Mouse (Mus musculus) heart, embryonic 13.5 days (tissue): ENCODE measurements at regions not wholly inside any gene's neighbourhood (a gene's known extent, or its start where the extent isn't known, plus 50 kb on each side); places are given as distances from the start of the nearest gene placed in this dataset.

ENCODE experiments used
- ATAC-seq: fragments of 200-750 bp; cut with Nextera tagmentation; 2 replicates; pipeline ENCODE4 v1.8.0; 2017; ENCODE audit warnings: moderate TSS enrichment; ENCODE audit not compliant: insufficient number of reproducible peaks, low FRiP score, low TSS enrichment; ENCODE audit errors: extremely low read depth
- H3K27ac ChIP-seq: fragments of 300-500 bp; sonication (generic); replicated peaks from 2 replicates; pipeline ENCODE4 v1.5.1; 2015; ENCODE audit warnings: moderate library complexity, mild to moderate bottlenecking, inconsistent platforms
- H3K27me3 ChIP-seq: fragments of 300-500 bp; sonication (generic); replicated peaks from 2 replicates; pipeline ENCODE4 v1.6.1; 2015; ENCODE audit warnings: mild to moderate bottlenecking, inconsistent platforms
- H3K36me3 ChIP-seq: fragments of 300-500 bp; sonication (generic); 2 replicates; pipeline ENCODE4 v1.6.1; 2015; ENCODE audit warnings: mild to moderate bottlenecking, inconsistent platforms
- H3K4me1 ChIP-seq: fragments of 300-500 bp; sonication (generic); 2 replicates; pipeline ENCODE4 v1.6.1; 2015; ENCODE audit warnings: inconsistent platforms
- H3K4me2 ChIP-seq: fragments of 300-500 bp; sonication (generic); 2 replicates; pipeline ENCODE4 v1.6.1; 2015; ENCODE audit warnings: inconsistent platforms, mild to moderate bottlenecking, moderate library complexity
- H3K4me3 ChIP-seq: fragments of 300-500 bp; sonication (generic); 2 replicates; pipeline ENCODE4 v1.5.1; 2015; ENCODE audit warnings: moderate library complexity, mild to moderate bottlenecking, inconsistent platforms
- H3K9ac ChIP-seq: fragments of 300-500 bp; sonication (generic); 2 replicates; pipeline ENCODE4 v1.6.1; 2015; ENCODE audit warnings: inconsistent platforms, mild to moderate bottlenecking, moderate library complexity
- H3K9me3 ChIP-seq: fragments of 300-500 bp; sonication (generic); 2 replicates; pipeline ENCODE4 v1.6.1; 2016; ENCODE audit warnings: inconsistent platforms
- WGBS: fragments of 180-500 bp; shearing (Covaris S2); methylation state at CpG from one replicate; pipeline ENCODE4 v1.1.7; 2015; ENCODE audit warnings: mixed read lengths; 5-methylcytosine and 5-hydroxymethylcytosine counted together

DNA sequence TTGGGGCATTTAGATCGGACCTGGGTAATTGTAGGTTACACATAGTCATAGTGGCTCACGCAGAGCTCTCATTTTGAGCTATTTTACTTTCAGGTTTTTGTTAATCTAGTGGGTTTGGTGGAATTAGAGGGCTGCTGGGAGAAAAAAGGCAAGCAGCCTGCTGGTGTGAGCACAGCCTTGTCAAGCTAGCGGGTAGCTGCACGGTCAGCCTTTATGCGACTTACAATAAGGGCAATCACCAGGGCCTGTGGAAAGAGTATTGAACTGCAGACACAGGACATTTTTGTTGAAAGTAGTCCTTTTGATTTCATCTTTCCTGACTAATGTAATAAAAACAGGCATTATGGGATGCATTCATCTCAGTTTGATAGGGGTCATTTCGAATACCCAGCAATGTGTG, 750.8 kb upstream of the Car8 start:
- no peak for ATAC-seq
- H3K4me2 ChIP-seq: no peak overlapping the region
- H3K27ac ChIP-seq: no peak overlapping the region
- no peak overlapping the region for H3K4me3 ChIP-seq
- H3K36me3 ChIP-seq: no peaks in the 10 kb centered on the region
- no peaks in the 10 kb centered on the region for H3K27me3 ChIP-seq
- H3K9me3 ChIP-seq: no peaks in the 10 kb centered on the region
- peaks cover 25% of the 10 kb centered on the region for H3K4me1 ChIP-seq
- H3K9ac ChIP-seq: no peak overlapping the region
- 91% methylated on average over 6 of the region's 6 CpGs for WGBS

DNA sequence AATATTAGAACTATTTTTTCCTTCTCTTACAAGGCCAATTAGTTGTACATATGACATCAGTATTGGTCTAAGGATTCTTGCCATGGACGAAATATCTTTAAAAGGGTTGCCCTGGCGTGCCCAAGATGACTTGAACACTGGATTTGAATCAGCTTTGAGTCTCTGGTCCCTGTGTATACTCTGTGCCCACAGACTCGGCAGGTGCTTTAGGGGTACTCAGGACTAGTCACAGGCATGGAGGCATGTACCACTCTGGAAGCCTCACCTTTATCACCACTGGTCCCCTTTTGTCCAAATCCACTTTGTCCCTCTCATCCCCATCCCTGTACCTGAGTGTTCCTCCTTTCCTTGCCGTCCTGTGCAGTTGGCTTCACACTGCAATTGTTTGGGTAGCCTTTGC, 750.3 kb upstream of the Car8 start:
- Histone ChIP-seq H3K27ac (no peak overlapping the region), H3K4me2 (no peak overlapping the region), H3K9ac (no peak overlapping the region), H3K4me3 (no peak overlapping the region), H3K36me3 (no peaks in the 10 kb centered on the region), H3K9me3 (no peaks in the 10 kb centered on the region), H3K4me1 (peaks cover 25% of the 10 kb centered on the region), H3K27me3 (no peaks in the 10 kb centered on the region)
- WGBS: 83% methylated on average over 4 of the region's 4 CpGs
- ATAC-seq: no peak

DNA sequence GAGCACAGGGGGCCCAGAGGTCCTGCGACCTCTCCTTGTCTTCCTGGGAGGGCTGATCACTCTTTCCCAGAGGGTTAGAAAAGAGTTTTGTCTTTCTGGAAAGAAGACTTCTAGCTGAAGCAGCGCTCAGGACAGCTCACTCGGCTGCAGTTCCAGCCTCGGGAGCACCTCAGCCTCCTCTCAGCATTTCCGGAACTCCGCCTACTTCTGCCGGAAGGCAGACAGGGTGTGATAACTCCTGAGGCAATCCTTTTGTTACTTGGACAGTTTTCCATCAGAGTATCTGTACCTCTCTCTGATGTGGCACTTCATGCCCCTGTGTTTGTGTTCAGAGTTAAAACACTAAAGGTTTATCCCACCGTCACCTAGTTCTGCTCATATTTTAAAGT, 749.5 kb upstream of the Car8 start:
- no peak for ATAC-seq
- no peak overlapping the region for H3K4me3 ChIP-seq
- 42% methylated on average over 8 of the region's 8 CpGs for WGBS
- H3K27me3 ChIP-seq: no peaks in the 10 kb centered on the region
- peak overlapping the region; percentile 5; the same call in 1 of the 2 replicates for H3K4me2 ChIP-seq
- H3K36me3 ChIP-seq: no peaks in the 10 kb centered on the region
- no peak overlapping the region; the same call in 1 of the 2 replicates for H3K9ac ChIP-seq
- H3K9me3 ChIP-seq: no peaks in the 10 kb centered on the region
- H3K4me1 ChIP-seq: peaks cover 25% of the 10 kb centered on the region
- no peak overlapping the region for H3K27ac ChIP-seq

DNA sequence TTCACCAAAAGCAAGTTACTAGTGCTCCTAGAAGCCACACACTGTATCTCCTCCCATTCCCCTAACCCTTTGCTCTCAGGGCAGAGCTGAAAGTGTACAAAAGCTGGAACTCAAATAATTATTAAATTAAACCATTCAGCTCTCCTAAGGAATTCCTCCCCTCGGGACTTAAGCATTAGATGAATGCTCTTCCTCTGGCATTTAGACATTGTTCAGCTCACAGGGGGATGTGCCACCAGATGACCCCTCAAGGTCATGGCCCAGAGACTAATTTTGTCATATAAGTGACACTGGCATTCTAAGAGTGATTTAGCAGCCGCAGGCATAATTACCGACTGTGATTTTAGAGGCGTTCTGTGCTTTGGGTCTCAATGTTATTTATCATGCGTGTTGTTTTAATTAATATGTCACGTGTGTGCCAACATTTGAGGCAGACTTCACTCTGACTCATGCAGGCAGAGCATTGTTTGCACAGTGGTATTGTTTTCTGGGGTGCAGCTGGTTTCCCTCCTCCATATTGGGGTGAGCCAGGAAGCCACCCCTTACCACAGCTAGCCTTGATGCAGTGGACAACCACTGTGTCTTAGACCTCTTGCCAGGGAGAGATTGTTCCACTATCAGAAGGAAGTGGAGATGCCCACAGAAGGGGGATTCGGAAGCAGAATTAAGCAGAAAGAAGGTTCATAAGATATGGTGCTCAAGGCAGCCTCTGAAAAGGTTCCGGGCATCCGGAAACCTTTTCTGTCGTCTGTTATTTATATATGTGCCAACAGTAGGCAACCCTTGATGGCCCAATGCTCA, 748.9 kb upstream of the Car8 start:
- no peak overlapping the region for H3K4me3 ChIP-seq
- ATAC-seq: no peak
- 60% methylated on average over 10 of the region's 10 CpGs for WGBS
- no peak overlapping the region; the same call in 1 of the 2 replicates for H3K9ac ChIP-seq
- H3K9me3 ChIP-seq: no peaks in the 10 kb centered on the region
- no peaks in the 10 kb centered on the region for H3K27me3 ChIP-seq
- peaks cover 25% of the 10 kb centered on the region for H3K4me1 ChIP-seq
- H3K4me2 ChIP-seq: peak overlapping the region; percentile 5; the same call in 1 of the 2 replicates
- H3K27ac ChIP-seq: no peak overlapping the region
- H3K36me3 ChIP-seq: no peaks in the 10 kb centered on the region

DNA sequence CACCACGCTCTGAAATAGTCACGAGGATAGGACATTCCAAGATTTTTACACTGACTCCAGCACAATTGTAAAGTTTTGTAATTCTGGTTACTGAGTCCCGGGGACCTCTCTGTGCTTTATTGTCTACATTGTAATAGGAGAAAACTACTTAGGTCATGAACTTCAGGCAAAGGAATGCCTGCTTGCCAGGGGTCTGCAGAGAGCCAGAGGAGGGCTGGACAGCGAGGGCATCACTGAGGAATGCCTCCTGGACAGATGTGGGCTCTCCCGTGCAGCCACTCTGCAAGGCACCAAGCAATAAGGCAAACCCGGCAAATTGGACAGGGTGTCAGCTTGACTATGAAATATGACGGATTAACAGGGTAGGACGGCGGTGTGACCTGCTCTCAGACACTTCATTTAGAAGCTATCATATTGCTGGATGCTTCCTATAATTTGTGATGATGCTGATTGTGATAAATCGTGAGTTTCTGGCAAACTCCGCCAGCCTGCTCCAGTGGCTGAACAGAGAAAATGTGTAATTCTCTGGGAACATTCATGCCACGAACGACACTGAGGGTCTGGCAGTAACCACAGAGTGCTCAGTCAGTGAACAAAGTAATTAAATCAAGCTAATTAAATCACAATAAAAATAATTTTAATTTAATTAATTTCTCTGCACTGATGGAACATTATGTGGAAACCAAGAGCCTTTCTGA, 747.7 kb upstream of the Car8 start:
- no peak overlapping the region for H3K27ac ChIP-seq
- H3K27me3 ChIP-seq: no peaks in the 10 kb centered on the region
- H3K36me3 ChIP-seq: no peaks in the 10 kb centered on the region
- H3K4me2 ChIP-seq: no peak overlapping the region
- H3K9ac ChIP-seq: no peak overlapping the region
- no peak for ATAC-seq
- peaks cover 25% of the 10 kb centered on the region for H3K4me1 ChIP-seq
- WGBS: 64% methylated on average over 13 of the region's 13 CpGs
- no peaks in the 10 kb centered on the region for H3K9me3 ChIP-seq
- no peak overlapping the region for H3K4me3 ChIP-seq

DNA sequence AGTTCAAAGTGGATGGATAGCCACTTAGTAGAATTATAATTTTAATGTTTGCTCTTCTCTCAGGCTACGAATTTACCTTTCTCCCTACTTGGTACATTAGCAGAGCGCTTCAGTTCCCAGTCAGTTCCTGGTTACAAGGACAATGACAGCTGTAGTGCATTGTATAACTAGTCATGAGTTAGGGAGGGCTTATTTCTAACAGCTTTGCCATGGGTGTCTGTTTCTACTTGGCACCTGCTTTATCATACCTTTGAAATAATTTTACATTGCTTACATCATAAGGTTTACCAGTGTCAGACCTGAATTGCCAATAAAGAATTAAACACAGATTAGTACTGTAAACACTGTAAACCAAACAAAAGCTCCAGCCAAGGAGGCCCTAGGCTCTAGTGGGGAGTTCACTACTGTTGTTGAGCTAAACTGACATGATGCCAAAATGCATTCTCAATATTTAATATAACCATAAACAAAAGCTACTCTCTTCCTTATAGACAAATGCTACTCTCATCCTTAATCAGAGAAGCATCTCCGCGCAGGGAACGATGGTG, 745.3 kb upstream of the Car8 start:
- WGBS: 88% methylated on average over 5 of the region's 5 CpGs
- Histone ChIP-seq H3K4me1 (peaks cover 17% of the 10 kb centered on the region), H3K9ac (no peak overlapping the region), H3K4me2 (no peak overlapping the region), H3K4me3 (no peak overlapping the region), H3K27me3 (no peaks in the 10 kb centered on the region), H3K9me3 (no peaks in the 10 kb centered on the region), H3K27ac (no peak overlapping the region), H3K36me3 (no peaks in the 10 kb centered on the region)
- no peak for ATAC-seq

DNA sequence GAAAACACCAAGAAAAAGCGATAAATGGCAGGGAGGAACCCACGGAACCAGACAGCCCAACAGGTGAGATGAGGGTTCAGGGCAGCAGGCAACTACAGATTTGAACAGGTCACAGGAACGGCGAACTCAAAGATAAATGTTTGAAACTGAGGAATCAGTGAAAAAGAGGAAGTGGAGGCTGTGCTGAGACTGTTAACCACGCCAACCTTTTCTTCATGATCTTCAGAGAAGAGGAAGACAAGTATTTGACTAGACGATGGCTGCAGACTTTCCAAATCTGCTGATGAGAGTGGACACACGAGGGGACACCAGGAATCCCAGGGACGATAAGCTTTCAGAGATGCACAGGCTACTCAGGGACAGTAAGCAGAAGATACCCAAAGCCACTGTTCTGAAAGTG, 740.1 kb upstream of the Car8 start:
- no peak overlapping the region for H3K4me2 ChIP-seq
- no peak for ATAC-seq
- no peak overlapping the region for H3K4me3 ChIP-seq
- no peak overlapping the region for H3K27ac ChIP-seq
- no peak overlapping the region for H3K9ac ChIP-seq
- no peaks in the 10 kb centered on the region for H3K9me3 ChIP-seq
- H3K4me1 ChIP-seq: no peaks in the 10 kb centered on the region
- 69% methylated on average over 8 of the region's 8 CpGs for WGBS
- H3K36me3 ChIP-seq: no peaks in the 10 kb centered on the region
- no peaks in the 10 kb centered on the region for H3K27me3 ChIP-seq

DNA sequence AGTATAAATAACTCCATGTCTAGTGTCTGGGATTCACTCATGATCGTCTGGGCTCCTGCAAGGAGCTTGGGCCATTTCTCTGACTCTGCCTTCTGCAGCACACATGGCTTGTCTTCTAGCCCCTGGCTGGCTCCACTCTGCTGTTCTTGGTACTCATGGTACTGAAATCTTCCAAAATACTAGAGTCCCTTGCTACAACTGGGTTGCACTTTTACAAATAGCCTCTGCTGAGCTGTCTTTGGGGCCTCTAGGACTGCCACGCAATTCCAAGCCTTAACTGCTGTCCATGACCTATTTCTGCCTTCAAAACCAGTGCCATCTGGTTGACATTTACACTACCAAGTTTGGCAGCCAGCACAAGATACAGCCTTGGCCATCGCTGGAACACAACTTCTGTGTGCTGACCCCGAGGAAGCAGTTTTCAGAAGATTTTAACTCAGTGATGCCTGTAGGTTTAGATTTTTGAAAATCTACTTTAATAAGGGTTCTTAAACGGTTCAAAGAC, 731.2 kb upstream of the Car8 start:
- ATAC-seq: no peak
- 78% methylated on average over 5 of the region's 5 CpGs for WGBS
- no peaks in the 10 kb centered on the region; the same call in 1 of the 2 replicates for H3K9me3 ChIP-seq
- no peaks in the 10 kb centered on the region for H3K4me1 ChIP-seq
- H3K27me3 ChIP-seq: no peaks in the 10 kb centered on the region
- H3K9ac ChIP-seq: no peak overlapping the region
- H3K27ac ChIP-seq: no peak overlapping the region
- no peak overlapping the region for H3K4me3 ChIP-seq
- no peak overlapping the region for H3K4me2 ChIP-seq
- no peaks in the 10 kb centered on the region for H3K36me3 ChIP-seq

DNA sequence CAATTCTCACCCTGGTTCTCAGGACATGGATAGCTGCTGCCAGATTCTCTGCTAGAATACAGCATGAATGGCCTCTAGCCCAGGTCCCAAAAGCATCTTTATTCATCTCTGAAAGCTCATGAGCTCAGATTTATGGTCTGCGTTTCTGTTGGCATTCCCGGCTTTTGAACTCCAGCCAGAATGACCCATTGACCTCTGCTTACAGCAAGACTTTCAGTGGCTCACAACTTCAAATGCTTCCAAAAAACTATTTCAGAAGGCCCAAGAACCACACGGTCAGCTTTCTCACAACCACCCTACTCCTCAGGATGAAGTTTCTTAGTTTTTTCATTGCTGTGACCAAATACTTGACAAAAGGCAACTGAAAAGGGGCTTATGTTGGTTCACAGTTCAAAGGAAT, 729.9 kb upstream of the Car8 start:
- Histone ChIP-seq H3K27me3 (no peaks in the 10 kb centered on the region), H3K4me3 (no peak overlapping the region), H3K4me2 (no peak overlapping the region), H3K9me3 (no peaks in the 10 kb centered on the region; the same call in 1 of the 2 replicates), H3K4me1 (peaks cover 4% of the 10 kb centered on the region; the same call in 1 of the 2 replicates), H3K9ac (no peak overlapping the region), H3K36me3 (no peaks in the 10 kb centered on the region), H3K27ac (no peak overlapping the region)
- no peak for ATAC-seq
- 51% methylated on average over 3 of the region's 3 CpGs for whole genome bisulfite sequencing

DNA sequence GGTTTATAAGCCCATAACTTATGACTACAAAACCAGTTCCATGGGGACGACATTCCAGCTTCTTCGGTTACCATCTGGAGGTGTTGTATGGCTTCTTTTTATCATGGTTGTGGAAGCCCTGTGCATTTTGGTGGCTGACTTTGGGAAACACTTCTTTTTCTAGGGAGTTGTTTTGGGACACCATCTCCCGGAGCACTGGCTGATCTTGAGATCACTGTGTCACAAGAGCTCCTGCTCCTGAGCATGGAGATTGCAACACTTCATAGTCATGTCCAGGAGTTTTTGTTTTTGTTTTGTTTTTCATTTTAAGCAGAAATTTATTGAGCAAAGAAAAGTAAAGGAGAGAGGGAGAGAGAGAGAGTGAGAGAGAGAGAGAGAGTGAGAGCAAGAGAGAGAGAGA, 729.1 kb upstream of the Car8 start:
- Histone ChIP-seq H3K27ac (no peak overlapping the region), H3K4me2 (no peak overlapping the region), H3K4me3 (no peak overlapping the region), H3K4me1 (peaks cover 11% of the 10 kb centered on the region), H3K9ac (no peak overlapping the region), H3K9me3 (no peaks in the 10 kb centered on the region; the same call in 1 of the 2 replicates), H3K36me3 (no peaks in the 10 kb centered on the region), H3K27me3 (no peaks in the 10 kb centered on the region)
- WGBS: 77% methylated on average over 3 of the region's 3 CpGs
- no peak for ATAC-seq

DNA sequence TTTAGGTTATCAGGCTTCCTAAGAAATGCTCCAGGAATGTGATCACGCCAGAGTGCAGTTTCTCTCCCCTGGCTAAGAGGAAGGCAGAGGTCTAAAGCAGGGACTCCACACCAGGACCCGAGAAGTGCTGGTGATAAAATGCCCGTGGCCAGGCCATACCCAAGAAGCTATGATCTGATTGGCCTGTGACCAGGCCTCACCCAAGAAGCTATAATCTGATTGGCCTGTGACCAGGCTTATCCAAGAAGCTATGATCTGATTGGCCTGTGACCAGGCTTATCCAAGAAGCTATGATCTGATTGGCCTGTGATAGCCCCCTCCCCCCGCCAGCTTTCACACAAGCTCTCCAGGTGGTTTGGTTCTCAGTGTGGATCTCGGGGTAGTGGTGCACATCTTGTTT, 726.7 kb upstream of the Car8 start:
- Histone ChIP-seq H3K9ac (no peak overlapping the region), H3K9me3 (no peaks in the 10 kb centered on the region; the same call in 1 of the 2 replicates), H3K27ac (no peak overlapping the region), H3K27me3 (no peaks in the 10 kb centered on the region), H3K4me2 (peak overlapping the region; percentile 5), H3K4me3 (no peak overlapping the region), H3K4me1 (peaks cover 26% of the 10 kb centered on the region), H3K36me3 (no peaks in the 10 kb centered on the region)
- WGBS: 58% methylated on average over 5 of the region's 5 CpGs
- no peak for ATAC-seq
